Mouse (Mus musculus): Measurements from ENCODE around the gene Tuba8.

Tuba8 gene

DNA sequence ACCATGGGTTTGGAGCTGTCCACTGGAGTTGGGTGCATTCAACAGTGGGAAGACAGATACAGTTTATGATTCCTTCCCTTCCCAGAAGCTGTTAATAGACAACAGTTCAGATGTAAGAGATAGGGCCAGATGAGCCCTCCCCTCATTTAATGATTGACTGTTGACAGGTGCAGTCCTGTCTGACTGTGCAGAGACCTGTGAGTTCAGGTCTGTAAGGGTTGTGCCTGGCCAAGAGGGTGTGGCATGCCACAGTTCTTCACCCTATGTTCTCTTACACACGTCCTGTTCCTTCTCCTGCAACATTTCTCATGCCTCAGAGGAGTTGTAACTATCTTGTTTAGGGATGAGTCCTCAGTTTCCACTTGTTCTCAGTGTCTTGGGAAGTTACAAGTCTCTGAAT is 22.2 kb downstream of the Tuba8 start:
- DNase-seq (ENCODE audit: low spot score) = no peak

DNA sequence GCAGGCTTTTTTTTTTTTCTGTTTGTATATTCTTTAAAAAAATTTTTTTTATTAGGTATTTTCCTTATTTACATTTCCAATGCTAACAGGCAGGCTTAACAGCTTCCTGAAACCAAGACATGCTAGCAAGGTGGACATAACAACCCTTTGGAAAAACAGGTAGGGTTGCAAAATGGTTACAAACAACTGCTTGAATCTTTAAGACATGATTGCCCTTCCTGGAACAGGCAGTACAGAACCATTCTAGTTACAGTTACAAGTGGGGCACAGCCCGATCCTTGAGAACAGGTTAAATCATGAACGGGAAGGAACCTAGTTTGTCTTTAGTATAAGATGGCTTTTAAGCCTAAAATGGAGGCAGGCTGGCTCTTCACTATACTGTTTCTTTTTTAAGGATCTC is 25.9 kb downstream of the Tuba8 start:
- DNase-seq (ENCODE audit: low spot score) = no peak

DNA sequence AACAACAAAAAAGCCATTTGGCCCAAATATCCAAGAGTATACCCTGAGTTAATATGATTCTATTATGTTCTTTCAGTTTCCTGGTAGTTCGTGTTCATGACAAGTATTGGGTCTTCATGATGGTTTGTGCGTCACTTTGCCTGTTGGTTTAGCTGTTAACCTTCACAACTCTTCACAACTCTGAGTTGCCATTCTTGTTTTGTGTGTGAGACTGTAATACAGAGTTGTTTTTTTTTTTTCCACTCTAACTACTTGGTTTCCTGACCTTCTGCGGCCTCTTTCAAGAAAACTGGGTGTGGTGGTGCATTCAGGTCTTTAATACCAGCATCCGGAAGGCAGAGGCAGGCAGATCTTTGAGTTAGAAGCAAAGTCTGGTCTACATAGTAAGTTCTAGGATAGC is 27.7 kb downstream of the Tuba8 start:
- DNase-seq (ENCODE audit: low spot score) = no peak

DNA sequence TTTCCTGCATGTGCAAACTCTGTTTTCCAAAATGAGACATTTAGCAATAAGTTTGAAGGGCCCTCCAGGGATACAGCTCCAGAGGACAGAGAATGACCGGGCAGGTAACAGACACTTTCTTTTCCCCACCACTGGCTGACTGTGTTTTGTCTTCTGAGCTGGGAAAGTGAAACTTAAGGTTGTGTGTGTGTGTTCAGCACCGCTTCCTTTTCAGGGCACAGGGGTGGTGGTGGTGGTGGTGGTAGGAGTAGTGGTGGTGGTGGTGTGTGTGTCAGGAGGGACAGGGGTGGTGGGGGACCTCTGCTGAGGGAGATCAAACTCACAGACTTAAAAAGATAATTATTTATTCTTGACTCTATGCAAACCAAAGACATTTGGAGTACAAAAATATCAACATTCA is 31.3 kb downstream of the Tuba8 start:
- no peak for DNase-seq (ENCODE audit: low spot score)

DNA sequence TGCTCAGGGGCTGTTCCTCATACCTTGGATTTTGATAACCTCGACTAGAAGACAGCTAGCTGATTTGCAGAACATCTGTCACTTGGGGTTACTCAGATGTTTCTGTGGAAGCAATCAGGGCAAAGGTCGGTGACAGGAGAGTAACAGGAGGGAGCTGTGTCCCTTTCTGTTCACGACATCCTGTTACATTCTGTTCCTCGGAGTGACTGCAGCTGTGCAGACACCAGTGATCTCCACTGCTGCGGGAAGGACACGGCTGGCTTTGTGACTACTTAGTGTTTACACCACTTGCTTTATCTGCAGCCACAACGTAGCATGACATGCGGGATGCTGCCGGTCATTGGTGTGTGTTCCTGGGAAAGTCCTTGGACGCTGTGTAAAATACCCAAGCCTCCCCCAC is 32.7 kb downstream of the Tuba8 start:
- DNase-seq (ENCODE audit: low spot score) = no peak

DNA sequence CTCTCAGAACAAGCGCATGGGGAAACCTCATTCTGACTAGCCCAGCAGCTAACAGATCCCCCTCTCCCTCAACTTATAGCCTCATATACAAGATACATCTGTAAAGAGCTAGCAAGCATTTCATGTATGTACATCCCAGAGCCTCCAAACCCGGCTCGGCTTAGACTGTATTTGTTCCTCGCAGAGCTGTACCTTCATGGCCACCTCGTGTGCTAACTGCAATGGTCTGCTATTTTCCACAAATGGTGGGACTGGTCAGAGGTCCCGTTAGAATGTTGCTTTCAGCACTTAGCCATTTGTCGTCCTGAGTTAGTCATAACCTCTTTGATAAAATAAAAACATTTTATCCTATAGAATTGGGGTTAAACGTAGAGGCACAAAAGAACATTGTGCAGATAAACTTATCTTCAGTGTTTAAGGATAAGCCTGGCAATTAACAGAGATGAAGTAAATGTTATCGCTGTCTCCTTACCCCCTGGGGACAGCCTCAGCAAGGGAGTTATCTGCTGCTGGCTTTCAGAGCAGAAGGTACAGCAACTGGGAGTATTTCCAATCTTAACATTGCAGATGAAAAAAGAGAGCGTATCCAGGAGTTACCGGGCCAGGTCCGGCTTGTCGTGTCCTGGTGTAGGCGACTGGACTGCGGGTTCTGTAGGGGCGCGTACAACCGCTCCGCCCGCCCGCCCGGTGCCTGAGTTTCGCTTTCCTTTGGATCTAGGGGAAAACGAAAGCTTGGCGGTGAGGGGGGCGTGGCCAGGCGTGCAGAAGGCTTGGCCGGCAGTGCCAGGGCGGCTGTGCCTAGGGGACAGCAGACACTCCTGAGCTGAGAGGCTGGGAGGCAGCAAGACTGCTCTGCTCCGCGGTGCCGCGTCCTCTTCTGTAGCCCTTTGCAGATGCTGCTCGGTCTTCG is 34.9 kb downstream of the Tuba8 start, which contains the start of gene Usp18:
TSS of gene Usp18 (plus strand) at position 780 of the 910 bp plus-strand sequence.
- peak; percentile 82 for DNase-seq (ENCODE audit: low spot score)

DNA sequence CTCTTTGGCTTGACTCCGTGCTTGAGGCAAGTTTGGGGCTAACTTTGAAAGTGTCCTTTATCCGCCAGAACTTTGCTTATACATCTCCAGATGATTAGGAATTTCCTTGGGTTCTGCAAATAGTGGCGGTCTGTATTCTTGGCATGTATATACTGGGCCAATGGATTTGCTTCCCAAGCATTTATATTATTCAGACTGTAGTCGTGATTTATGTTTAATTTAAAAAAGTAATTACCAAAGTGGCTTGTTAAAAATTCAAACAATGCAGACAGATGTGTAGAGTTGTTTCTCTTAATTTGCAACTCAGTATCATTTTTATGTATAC is 35.5 kb downstream of the Tuba8 start:
- no peak for DNase-seq (ENCODE audit: low spot score)

DNA sequence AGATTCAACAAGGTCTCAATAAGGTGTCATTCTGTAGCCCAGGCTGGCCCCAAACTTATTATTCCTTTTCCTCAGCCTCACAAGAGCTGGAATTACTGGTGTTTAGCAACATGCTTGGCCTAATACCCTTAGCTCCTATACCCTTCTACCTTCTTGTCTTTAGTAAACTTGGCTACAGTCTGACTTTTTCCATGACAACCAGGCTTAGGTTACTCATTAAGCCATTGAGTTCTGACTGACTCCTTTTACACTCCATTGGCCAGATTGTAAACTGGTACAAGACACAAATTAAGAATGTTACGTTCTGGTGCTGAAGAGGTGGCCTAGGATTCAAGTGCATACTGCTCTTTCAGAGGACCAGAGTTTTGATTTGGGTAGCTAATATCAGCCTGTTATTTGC is 39.9 kb downstream of the Tuba8 start:
- DNase-seq (ENCODE audit: low spot score) = no peak

DNA sequence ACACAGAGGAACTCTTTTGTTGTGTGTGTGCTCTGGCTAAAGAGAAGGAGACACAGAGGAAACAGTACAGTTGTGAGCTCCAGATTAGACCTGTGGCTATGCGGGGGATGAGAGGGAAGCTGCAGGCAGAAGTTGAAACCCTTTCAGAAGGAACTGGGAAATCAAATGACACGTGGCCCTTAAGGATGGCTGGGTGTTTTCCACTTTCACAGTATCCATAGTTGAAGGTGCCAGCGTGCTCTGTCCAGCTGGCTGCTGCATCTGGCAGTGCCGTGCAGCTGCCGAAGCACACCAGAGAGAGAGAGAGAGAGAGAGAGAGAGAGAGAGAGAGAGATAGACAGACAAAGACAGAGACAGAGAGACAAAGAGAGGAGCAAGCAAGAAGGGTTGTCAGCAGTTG is 40.8 kb downstream of the Tuba8 start:
- DNase-seq (ENCODE audit: low spot score) = no peak

DNA sequence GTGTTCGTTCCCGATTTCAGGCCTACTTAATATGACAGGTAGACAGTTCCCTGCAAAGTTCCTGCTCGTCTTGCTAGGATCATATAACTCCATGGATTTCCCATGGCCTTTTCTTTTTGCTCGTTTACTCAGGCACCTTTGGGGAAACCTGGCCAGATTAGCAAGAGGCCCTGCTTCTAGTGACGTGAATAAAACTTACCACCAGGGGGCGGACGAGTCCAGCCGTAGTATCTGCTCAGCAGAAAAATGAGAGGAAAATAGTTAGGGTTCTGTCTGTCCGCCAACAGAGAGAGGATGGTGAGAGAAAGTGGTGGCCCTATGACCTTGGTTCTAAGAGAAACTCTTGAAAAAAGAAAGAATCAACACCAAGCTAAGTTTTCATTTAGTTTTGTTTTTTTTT is 50.1 kb downstream of the Tuba8 start:
- peak; percentile 58 for DNase-seq (ENCODE audit: low spot score)

DNA sequence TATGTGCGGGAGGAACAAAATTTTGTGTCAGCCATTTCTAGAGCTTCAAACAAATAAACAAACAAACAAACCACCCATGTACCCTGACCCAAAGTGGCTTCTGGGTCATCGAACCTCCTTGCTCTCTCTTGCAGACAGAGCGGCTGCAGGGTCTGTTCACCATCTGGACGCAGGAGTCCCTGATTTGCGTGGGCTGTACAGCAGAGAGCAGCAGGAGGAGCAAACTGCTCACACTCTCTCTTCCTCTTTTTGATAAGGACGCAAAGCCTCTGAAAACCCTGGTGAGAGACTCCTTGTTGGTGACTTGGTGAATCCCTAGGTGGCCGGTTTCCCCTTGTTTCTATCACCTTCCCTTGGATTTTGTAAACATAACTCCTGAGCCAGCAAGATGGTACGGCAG is 50.7 kb downstream of the Tuba8 start:
- no peak for DNase-seq (ENCODE audit: low spot score)

DNA sequence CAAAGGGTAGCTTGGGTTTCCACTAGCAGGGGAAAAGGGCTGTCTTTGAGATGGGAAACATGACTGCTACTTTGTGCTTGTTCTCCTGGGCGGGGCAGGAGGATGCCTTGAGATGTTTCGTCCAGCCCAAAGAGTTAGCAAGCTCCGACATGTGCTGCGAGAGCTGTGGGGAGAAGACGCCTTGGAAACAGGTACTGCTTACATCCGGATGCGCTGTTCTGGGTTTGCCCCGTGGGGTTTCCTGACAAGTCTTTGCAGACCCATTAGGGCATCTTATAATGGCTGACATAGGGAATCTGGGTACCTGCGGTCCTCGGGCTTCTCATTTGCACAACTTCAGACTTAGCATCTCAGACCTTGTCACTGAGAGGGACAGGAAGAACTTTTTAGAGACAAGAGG is 51.5 kb downstream of the Tuba8 start:
- DNase-seq (ENCODE audit: low spot score) = no peak

DNA sequence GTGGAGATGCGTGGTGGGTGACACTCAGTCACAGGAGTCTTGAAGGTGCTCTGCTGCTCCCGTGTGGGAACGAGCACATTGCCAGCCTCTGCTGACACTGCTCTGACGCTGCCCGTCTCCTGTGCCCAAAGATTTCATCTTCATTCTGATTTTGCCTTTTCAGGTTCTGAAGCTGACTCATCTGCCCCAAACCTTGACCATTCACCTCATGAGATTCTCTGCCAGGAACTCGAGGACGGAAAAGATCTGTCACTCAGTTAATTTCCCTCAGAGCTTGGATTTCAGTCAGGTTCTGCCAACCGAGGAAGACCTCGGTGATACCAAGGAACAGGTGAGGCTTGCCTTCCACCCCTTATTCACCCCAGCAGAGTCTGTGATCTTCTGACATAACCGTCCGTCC is 52.0 kb downstream of the Tuba8 start:
- DNase-seq (ENCODE audit: low spot score) = no peak

DNA sequence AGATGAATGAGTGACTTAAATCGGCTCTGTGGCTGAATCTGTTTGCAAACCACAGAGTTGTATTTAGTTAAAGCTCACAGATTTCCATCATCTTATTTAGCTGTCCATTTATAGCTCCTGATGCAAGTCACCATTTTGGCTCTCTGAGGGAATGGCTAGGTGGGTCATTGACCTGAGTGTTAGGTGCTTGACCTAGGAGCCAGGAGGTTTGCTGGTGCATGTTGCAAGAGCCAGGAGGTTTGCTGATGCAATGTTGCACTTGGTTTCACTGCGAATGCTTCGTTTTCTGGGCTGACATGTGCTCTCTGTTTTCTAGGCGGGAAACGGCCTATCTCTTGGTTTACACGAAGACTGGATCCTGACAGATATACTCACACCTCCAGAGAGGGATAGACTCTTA is 59.7 kb downstream of the Tuba8 start:
- no peak for DNase-seq (ENCODE audit: low spot score)

DNA sequence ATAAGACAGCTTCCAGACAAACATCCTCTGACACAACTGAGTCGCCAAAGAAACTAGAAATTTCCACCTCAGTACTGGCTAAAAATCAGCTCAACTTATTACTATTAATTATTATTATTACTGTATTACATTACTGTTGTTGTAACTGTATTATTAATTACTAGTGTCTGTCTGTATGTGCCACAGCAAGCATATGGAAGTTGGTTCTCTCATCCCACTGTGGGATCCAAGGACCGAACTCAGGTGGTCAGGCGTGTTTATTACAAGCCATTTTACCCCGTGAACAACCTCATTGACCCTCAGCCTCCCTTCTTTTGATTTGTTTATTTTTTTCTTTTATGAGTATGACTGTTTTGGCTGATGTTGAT is 61.2 kb downstream of the Tuba8 start:
- DNase-seq (ENCODE audit: low spot score) = no peak

DNA sequence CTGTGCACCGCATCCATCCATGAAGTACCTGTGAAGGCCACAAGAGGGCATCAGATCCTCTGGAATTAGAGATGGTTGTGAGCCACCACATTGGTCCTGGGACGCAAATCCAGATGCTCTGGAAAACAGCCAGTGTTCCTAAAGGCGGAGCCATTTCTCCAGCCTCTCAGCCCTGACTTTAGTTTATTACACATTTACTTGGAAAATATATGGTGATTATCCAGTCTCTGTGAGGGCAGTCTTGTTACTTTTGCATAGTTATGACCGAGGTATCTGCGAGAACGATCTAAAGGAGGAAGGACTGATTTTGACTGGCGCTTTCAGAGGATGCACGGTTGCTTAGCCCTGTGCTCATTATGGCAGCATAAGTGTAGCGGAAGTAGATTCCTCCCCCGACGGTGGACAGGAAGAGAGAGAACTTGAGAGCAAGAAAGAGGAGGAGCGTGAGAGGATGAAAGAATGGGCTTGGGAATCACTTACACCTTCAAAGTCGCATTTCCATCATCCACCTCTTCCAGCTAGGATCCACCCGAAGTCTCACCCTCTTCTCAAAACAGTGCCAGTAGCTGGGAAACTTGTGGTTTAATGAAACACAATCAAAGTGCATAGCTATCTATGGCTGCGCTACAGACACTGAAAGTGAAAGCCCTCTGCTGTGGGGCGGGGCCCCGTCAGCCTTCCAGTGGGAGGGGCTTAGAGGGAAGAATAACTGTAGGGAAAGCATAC is 61.7 kb downstream of the Tuba8 start:
- DNase-seq (ENCODE audit: low spot score) = peak; percentile 70

DNA sequence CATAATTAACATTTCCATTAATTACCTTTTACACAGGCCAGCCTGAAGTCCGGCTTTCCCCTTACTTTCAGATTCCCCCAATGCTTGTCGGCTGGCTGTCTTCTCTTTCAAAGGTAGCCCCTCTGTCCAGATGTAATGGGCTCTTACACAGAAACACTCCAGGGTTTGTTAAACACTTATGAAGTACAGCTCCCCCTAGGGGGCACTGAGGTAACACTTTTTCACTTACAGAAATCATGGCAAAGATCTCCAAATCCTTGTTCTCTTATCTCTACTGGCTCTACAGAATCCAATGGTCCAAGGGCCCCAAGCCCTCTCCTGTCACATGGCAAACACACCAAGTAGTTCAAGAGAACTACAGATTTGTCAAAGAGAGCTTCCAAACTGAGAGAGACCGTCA is 63.9 kb downstream of the Tuba8 start:
- peak; percentile 23 for DNase-seq (ENCODE audit: low spot score)
